Mouse (Mus musculus) lung, adult 2 months (tissue): ENCODE data around the gene Cdkl5.

Experiments used
- CTCF ChIP-seq: fragments of 200-500 bp; IDR thresholded peaks from 2 replicates; pipeline ENCODE4 v1.5.1; 2011; ENCODE audit warnings: mild to moderate bottlenecking, low read length, control low read depth; ENCODE audit not compliant: insufficient read depth
- POLR2A ChIP-seq: fragments of 200-500 bp; IDR thresholded peaks from 2 replicates; pipeline ENCODE4 v1.6.1; 2011; ENCODE audit warnings: low read depth, mild to moderate bottlenecking, control low read depth, low read length, borderline replicate concordance; ENCODE audit errors: extremely low read depth

DNA sequence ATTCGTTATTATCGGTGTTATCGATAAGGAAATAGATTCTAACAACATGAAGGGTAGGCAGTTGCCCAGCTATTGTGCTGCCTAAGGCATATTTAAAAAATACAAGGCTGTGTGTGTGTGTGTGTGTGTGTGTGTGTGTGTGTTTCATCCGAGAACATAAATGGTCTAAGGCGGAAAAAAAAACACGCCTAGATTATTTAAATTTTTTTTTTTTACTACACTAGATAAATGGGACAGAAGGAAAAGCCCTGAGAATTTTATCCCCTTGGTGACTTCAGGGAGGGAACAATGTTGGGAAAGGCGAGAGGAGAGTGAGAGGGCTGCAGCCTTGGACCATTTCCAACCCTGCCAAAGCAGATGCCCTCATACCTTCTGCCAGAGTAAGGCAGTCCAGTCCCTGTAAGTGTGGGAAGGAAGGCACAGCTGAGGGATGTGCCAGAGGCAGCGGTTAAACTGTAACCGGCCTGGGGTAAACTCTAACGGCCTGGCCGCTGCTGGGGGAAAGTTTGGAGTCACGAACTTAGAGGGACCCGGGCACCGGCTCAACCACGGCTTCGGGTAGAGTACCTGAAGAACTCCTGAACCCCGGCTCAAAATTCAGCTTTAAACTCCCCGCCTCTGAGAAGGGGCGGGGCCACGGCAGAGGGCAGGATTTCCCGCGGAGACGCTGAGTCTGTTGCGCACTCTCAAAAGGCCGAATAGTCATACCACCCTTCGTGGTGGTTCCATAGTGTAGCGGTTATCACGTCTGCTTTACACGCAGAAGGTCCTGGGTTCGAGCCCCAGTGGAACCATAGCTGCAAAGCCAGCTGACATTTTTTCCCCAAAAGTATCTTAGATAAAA lies 228.9 kb downstream of the Cdkl5 start:
- no peak for TF ChIP-seq CTCF
- TF ChIP-seq POLR2A = no peak
